Mouse (Mus musculus) yolk sac, embryonic 10.5 days (tissue): ENCODE measurements at regions not wholly inside any gene's neighbourhood (a gene's known extent, or its start where the extent isn't known, plus 50 kb on each side); places are given as distances from the start of the nearest gene placed in this dataset.

ENCODE experiments used
- DNase-seq: peaks from one replicate; pipeline ENCODE4 v3.0.0-alpha.2; 2017; ENCODE audit warnings: low spot score

DNA sequence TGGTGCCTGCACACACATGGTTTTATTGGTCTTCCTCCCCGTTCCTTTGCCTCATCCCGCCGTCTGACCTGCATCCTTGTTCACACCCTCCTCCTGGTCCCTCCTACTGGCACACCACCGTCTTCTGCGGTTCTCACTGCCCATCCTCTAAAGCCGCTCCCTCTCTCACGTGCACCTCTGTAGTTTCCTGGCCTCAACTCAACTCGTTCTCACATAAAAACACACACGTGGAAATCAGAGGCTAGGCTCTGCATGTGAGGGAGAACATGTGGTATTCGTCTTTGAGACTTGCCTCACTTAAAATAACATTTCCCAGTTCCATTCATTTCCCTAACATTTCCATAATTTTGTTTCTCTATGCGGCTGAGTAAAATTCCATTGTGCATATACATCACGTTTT is 69.5 kb downstream of the Aldh8a1 start:
- DNase-seq = no peak

DNA sequence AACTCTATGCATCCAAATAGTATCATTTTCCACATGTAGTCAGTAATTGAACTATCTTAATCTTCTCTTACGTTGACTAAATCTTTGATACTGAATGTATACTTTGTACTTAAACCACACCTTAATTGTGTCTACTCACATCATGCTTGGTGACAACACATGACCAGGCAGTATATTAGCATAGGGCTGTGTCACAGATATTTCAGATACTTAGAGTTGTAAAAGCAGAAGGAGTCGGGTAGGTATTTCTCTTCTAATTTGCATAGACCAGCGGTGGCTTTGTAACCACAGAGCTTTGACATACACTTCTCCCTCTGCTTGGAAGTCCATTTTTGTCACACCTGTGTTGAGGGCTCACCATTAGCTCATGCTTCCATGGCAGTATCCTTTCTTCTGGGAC is 71.0 kb downstream of the Aldh8a1 start:
- DNase-seq = no peak

DNA sequence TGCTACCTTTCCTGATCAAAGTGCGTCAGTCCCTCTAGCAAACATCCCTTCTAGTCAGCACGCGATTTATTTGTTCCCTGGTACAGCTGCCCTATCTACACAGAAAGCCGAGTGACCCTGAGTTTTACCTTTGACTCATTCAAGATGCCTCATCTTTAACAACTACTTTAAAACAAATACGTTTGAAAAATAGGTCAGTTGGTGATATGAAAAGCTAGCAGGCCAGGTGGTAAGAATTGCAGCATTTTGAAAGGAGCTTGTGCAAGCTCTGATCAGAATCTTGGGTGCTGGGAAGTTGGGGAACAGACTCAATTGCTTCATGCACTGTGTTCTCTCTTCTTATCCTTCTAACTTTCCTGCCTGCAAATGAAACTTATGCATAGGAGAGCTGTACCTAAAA is 71.9 kb downstream of the Aldh8a1 start:
- DNase-seq = no peak

DNA sequence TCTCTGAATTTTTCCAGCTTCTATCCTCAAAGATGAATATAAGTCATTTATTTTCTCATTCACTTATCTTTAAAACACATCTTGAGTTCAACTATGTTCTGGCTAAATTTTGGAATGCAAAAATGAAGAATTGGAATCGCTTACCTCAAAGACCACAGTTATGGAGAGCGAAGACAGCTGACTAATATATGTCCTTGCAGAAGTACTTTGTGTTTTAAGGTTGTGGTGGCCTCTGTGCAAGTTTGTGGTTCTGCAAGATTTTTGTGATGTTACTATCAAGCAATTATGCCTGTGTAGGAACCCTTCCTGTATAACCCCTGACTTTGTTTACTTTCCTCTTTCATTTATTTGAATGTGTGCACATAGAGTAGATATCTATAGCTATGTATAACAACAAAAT is 75.5 kb downstream of the Aldh8a1 start:
- DNase-seq = no peak

DNA sequence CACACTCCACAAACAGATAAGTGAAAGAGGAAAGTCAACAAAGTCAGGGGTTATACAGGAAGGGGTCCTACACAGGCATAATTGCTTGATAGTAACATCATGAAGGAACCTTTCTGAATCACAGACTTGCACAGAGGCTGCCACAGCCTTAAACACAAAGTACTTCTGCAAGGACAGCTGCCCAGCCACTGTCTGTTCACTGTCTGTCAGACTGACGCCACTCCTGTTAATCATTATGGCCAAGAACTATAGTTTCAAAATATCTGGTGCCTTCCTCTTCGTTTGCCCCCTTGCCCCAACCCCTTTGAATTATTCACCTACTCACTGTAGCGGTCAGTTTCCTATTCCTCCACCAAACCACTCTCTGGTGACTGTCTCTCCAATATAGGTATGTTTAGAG is 76.4 kb downstream of the Aldh8a1 start:
- DNase-seq = no peak

DNA sequence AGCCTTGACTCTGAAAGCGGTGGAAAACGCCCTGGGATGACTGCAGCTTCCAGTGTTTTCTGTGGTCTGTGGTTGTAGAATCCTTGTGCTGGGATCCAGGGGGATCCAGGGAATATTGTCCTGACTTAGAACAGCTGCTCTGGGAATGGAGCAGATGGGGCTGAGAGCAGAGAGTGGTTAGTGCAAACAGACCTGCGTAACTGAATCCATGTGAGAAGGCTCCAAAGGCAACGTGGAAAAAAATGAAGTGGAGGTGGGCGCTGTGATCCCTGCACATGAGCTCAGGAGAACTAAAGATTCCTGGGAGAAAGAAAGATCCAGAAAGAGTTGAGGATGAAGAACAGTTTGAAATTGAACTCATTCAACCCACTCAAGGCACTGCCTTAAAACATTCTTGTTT is 77.1 kb downstream of the Aldh8a1 start:
- no peak for DNase-seq

DNA sequence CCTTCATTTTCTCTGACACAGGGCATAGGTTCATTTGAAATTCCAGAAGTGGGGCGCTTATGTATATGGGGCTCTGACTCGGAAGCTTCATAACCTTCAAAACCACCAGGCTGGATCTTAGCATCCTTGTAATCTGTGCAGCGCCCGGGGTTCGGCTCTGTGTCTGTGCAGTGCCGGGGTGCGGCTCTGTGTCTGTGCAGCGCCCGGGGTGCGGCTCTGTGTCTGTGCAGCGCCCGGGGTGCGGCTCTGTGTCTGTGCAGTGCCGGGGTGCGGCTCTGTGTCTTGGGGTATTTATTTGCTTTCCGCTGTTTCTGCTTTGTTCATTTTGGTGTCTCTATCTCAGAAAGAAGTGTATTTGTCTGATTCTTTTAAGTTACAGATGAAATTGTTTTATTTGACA is 77.7 kb downstream of the Aldh8a1 start:
- no peak for DNase-seq

DNA sequence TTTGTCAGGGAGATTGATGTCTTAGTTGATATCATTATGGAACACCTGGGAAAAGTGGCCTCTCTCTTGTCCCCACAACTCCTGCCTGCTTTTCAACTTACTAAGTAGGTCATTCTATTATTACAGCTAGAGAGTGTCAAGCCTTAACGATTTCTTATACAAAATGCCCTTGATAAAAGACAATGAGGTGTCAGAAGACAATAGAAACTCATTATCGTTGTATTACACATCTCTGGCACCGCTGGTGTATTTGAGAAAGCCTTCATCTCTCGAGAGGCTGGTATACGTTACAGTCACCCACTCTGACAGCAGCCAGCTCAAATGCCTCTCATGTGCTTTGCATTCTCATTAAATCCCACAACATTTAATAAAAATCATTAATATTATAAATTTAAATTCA is 78.8 kb downstream of the Aldh8a1 start:
- DNase-seq = no peak

DNA sequence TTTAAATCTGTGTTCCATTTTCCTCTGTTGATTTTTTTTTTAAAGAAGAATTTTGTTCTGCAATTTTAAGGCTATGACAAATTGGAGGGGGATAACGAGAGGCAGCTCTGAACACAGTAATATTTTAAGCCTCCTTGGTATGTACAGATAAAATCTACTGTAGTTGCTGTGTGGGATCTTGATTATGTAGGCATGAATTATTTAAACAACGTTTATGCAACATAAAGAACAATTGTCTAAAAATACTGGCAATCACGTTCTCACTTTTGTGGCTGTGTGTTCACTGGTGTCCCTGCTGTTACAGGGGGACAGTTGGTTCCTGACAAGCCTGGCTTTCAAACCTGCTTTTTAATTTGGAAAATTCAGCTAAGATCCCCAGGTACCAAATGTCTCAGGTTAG is 79.3 kb downstream of the Aldh8a1 start:
- no peak for DNase-seq

DNA sequence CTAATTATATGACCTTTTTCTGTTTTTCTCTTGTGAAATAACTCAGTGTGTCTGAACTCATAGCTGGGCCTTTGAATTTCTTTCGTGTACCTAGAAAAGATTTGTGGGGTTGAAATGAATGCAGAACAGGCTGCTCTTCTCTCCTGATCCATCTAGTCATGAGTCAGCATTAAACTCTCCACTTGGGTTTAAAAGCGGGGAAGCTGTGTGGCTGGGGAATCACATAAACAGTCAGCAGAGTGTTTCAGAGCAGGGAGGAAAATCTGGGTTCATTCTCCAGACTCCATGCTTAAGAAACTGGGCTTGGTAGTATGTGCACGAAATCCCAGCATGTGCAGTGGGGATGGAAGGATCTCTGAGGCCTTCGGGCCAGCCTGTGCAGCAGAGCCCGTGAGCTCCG is 79.9 kb downstream of the Aldh8a1 start:
- DNase-seq = no peak

DNA sequence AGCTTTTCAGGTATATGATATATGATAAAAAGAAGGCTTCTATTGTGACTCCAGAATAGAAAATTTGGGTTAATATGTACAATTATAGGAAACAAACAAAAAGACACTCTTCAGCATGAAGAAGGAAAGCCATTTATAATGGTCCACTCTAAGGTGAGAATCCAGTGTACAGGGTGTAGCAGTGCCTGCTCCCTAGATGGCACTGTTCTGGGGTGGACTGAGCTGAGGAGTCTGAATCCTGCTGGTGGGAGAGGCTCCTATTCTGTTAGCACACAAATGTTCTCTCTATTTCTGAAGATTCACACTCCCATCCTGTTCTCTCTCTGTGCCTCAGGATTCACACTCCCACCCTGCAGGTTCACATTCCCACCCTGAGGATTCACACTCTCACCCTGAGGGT is 81.5 kb downstream of the Aldh8a1 start:
- DNase-seq = no peak

DNA sequence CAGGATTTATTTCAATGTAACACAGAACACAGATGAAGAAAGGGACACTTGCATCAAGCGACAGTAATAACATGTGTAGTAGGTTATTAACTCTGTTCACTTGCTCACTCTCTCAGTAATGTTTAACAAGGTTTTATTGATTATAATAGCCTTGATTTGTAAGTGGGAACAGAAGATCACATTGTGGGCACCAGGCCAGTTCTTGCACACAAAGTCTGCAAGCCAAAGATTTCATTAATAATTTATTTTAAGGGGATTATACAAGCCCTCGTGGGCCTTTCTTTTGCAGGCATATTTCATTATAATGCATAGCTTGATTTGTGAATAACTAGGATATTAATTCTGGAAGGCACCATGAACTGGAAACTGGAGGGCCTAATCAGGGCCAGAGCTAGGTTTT is 83.0 kb downstream of the Aldh8a1 start:
- no peak for DNase-seq

DNA sequence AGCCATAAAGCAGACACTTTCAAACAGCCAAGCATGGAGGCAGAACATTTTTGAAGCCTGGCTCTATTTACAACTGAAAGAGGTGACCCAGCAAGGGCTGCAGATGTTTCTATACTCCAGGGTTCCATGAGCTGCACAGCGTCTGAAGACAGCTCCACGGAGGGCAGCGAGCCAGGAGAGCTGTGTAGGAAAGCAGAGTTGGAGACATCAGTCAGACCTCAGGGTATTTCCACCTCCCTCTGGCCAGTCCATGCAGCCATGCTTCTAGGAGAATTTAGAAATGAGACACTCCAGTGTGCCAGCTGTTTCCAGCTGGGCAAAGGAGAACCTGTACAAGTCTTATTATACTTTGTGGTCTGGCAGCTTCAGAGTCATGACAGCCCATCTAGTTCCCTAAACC is 85.8 kb downstream of the Aldh8a1 start:
- DNase-seq = no peak

DNA sequence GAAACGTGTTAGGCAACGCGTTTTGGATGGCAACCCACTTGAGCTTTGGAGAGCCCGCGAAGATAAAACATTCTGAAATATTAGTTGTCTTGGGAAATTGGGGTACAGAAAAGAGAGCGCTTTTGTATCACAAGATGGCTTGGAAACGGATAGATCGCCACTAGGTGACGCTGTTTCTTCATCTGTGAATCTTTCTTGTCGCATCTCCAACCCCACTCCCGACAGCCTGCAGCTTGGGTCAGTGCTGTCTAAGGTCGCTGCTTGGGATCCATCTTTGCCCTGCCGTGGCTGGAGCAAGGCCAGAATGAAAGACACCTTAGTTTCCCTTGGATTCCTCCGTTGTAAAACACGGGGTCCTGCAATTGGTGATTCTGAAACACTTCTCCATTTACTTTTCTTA is 88.3 kb downstream of the Aldh8a1 start:
- DNase-seq = peak; percentile 62

DNA sequence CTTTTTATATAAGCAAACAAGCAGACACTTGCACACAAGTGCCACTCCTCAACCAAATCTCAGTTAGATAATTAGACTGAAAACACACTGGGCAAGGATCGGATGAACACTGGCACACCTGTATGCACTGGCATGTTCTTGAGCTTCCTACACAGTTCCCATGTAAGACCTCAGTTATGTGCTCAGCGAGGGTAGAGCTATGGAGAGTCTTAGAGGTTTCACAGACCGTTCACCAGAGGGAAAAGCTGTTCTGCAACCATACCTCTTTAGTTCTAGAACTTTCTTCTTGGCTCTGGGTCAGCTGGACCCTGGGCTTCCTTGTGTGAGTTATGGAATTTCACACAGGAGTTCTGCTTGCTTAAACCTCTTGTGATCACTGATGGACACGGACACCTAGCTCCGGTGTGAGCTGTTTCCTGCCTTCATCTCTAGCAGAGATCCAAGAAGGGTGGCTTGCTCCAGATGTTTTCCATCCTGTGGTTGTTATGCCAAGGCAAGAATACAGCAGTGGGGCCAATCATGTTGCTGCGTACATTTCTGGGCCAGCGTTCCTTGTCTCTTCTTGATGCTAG is 88.8 kb downstream of the Aldh8a1 start:
- DNase-seq = no peak

DNA sequence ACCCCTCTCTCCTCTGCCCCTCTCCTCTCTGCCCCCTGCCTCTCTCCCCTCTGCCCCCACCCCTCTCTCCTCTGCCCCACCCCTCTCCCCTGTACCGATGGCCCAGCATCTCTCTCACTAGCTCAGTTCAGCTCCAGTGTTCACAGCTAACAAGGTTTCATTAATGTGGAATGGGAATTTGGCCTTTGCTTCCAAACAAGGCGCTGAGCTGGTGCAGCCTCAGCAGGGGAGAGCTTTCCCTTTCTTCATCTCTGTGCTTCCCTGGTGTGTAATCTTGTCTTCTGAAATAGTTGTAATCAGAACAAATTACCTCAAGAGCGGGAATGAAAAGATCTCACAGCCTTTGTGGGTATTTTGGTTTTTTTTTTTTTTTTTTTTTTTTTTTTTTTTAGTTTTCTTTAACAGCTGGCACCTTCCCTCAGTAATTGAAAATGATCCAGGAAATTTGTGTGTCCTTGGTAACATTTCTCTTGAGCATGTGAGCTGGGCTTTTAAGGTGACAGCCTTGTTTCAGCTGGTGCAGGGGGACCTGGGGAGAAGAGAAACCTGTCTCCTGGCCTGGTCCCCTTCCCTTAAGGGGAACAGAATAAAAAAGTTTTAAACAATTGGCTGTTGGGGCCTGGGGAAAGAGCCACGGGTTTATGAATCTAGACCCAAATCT is 90.5 kb downstream of the Aldh8a1 start:
- DNase-seq = no peak

DNA sequence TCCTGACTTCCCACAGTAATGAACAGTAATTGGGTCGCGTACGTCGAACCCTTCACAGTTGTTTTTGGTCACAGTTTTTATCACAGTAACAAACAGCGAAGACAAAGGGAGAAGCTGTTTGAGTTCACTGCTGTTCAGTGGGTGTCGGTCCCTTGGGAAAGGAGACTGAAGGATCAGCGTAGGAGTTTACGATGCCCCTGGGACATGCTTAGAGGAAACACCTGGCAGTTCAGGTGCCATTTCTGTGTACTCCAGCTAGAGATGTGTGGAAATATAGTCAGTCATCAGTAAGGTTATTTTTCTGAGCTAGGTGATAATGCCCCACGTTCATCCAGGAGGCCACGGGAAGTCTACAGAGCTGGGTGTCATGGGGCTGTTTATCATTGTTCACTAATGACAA is 91.3 kb downstream of the Aldh8a1 start:
- no peak for DNase-seq

DNA sequence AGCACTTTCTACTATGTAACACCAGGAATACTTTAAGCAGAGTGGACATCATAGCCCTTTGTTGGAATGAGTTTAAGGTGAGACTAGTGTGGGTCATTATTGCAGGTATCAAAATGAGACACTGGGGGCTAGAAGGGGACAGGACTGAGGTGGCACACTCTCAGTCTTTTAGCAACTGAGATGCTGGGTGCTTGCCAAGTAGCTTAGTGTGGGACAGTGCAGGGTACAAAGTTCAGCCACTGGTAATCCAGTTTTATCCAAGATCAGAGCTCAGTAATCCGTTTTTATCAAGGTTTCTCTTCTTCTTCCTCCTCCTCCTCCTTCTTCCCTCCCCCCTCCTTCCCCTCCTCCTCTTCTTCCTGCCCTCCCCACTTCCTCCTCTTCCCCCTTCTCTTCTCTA is 92.9 kb downstream of the Aldh8a1 start:
- DNase-seq = no peak

DNA sequence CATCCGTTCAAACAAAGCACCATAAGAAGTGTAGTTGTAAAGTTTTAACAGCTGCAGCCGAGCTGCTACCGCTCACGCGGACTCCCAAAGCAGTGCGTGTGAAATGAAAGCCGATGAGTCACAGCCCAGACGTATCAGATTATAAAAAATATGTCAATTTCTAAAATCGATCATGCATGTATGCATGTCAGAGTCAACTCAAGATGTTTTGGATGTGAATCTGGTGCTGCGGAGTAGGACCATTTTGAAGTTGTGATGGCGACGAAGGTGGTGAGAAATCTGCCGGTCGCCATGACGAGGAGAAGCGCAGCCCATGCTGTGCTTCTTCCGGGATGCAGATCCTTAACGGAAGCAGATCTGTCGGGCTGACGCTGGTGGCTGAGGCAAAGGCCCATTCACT is 93.5 kb downstream of the Aldh8a1 start:
- no peak for DNase-seq

DNA sequence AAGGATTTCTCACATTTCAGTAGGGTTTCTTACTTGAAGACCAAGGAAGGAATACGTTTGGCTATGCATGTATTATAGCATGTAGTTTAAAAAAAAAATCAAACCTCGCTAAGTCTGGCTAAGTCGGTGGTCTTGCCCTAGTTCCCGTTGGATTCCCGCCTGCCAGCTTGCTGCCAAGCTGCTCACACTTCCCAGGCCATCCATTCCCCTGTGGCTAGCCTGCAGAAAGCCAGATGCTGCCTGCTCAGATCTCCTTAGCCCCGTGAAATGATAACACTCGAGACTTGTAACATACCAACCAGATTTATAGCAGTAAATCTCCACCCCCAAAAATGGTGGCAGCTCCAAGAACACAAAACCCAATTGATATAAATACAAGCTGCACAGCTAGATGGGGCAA is 97.2 kb downstream of the Aldh8a1 start:
- no peak for DNase-seq

DNA sequence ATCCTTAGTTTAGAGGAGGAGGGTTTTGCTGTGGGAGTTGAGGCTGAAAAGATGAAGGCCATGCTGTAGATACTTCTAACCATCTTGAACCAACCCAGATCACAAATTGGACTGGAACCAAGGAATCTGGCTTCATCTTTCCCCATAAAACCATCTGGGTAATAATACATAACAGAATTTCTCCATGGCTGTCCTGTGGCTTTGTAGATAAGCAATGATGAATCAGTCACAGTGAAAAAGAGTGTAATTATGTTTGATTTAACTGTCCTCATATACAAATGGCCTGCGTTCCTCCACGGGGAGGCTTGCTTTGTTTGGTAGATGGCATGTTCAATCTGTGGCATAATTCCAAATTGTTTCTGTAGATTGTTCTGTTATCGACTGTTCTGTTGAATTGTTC is 100.9 kb downstream of the Aldh8a1 start:
- no peak for DNase-seq

DNA sequence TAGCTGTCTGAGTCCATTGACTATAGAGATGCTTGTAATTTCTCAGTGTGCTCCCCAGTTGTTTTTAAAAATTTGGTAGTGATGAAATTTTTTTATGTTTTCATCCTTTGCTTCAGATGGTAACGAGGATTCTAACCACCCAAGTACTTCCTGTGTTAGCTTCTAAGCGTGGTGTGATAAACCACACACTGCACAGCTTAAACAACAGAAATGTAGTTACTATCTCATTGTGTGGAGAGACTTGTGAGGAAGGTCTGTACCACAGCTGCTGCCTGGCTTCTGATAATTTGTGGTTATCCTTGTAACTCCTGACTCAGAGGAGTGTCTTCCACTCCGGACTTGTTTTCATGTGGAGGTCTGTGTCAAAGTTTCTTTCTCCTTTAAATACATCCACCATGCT is 102.3 kb downstream of the Aldh8a1 start:
- no peak for DNase-seq

DNA sequence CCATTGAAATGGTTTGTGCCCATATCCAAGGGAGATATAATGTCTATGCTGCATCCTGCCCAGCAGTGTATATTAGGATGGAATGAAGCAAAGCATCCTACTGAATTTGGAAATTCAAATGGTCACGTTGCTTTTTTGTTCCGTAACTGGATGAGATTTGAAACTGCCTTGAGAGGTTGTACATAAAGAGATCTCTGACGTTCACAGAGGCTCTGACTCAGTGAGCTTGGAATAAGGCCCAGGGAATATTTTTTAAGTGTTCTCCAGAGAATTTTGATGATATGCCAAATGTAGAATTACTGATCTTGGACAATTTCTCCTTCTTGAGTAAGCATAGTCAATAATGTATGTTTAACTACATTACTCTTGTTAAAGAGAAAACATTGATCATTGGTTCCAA is 104.2 kb downstream of the Aldh8a1 start:
- DNase-seq = no peak

DNA sequence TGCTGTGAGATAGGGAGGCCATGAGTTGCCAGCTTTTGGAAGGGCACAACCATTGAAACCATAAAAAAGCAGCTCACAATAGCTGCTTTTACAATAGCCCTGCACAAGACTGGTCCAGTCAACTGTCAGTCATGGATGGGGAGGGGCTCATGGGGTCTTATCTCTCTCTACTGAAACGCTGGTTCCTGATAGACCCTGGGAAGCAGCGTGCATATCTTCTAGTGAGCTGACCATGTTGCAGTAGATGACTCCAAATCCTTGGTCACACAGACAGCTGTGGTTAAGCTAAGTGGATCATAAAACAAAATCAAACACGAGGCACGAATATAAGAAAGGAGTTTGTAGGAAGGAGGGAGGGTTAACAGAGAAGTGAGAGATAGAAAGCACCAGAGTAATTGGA is 105.0 kb downstream of the Aldh8a1 start:
- no peak for DNase-seq

DNA sequence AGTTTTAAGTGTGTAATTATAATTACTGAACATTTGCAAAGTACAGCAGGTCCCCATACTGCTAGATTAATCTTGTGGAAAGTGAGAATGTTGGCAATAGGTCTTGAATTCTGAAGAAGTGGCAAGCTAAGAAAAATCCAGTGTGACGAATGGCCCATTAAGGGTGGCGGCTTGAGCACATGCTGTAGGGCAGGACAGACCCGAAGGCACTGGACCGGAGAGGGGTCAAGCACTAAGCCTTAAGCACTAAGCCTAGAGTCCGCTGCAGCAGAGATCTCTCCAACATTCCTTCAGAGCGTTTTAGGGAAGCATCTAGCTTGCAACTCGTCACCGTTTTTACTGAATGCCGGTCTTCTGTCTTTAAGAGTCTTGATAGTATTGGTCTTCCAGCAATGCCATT is 105.6 kb downstream of the Aldh8a1 start:
- DNase-seq = no peak
